Mouse (Mus musculus) liver, embryonic 12.5 days (tissue): ENCODE data around the gene Prss23. TPM values are rescaled to one million over a fixed set of nuclear protein-coding genes. Genes with fewer than 3 reads are reported as not detected.

Experiments used
- ATAC-seq: fragments of 200-750 bp; cut with Nextera tagmentation; 2 replicates; pipeline ENCODE4 v1.8.0; 2017; ENCODE audit warnings: moderate number of reproducible peaks, mild to moderate bottlenecking, moderate library complexity
- H3K27ac ChIP-seq: fragments of 300-500 bp; sonication (generic); 2 replicates; pipeline ENCODE4 v1.5.1; 2016; ENCODE audit warnings: mild to moderate bottlenecking
- H3K27me3 ChIP-seq: fragments of 300-500 bp; sonication (generic); replicated peaks from 2 replicates; pipeline ENCODE4 v1.6.1; 2016; ENCODE audit warnings: mild to moderate bottlenecking, moderate library complexity
- H3K36me3 ChIP-seq: fragments of 300-500 bp; sonication (generic); 2 replicates; pipeline ENCODE4 v1.6.1; 2016; ENCODE audit warnings: mild to moderate bottlenecking, moderate library complexity
- H3K4me1 ChIP-seq: fragments of 300-500 bp; sonication (generic); 2 replicates; pipeline ENCODE4 v1.6.1; 2016
- H3K4me2 ChIP-seq: fragments of 300-500 bp; sonication (generic); 2 replicates; pipeline ENCODE4 v1.6.1; 2016; ENCODE audit warnings: mild to moderate bottlenecking, moderate library complexity
- H3K4me3 ChIP-seq: fragments of 300-500 bp; sonication (generic); 2 replicates; pipeline ENCODE4 v1.5.1; 2016; ENCODE audit warnings: mild to moderate bottlenecking, moderate library complexity
- H3K9ac ChIP-seq: fragments of 300-500 bp; sonication (generic); 2 replicates; pipeline ENCODE4 v1.6.1; 2016; ENCODE audit warnings: mild to moderate bottlenecking, moderate library complexity
- H3K9me3 ChIP-seq: fragments of 300-500 bp; sonication (generic); replicated peaks from 2 replicates; pipeline ENCODE4 v1.6.1; 2016; ENCODE audit warnings: mild to moderate bottlenecking, moderate library complexity
- WGBS: fragments of 180-500 bp; shearing (Covaris S2); methylation state at CpG from one replicate; pipeline ENCODE4 v1.1.7; 2016; ENCODE audit not compliant: insufficient replicate concordance; 5-methylcytosine and 5-hydroxymethylcytosine counted together
- polyA plus RNA-seq: library from polyadenylated mRNA; unstranded; fragments of >200 nt; fragmentation: Nextera tagmentation; extraction: Ambion mirVana; gene quantifications from 2 replicates; pipeline ENCODE4 v1.2.1, GENCODE M21; 2016

Gene Prss23
- 5.4 and 6.2 TPM in 2 replicates for polyA plus RNA-seq

- H3K4me1 ChIP-seq: 0 out of 2 replicates have a peak, but pooled peaks cover 11% of the 10 kb centered on the region
- no peaks in the 10 kb centered on the region for H3K27me3 ChIP-seq
- no peaks in the 10 kb centered on the region for H3K9me3 ChIP-seq
- no peak within 1 kb of the TSS for H3K9ac ChIP-seq
- no peaks in the 10 kb centered on the region for H3K36me3 ChIP-seq
- ATAC-seq: no peak
- H3K27ac ChIP-seq: no peak within 1 kb of the TSS
- no peak within 1 kb of the TSS for H3K4me3 ChIP-seq
- WGBS: 46% methylated on average over 16 of the region's 16 CpGs
- no peak within 1 kb of the TSS for H3K4me2 ChIP-seq
Measured at GRCm38 (mm10) chr7:89526731-89527429, at the start of gene Prss23. TSS of gene Prss23 (minus strand) at chr7:89527187.

GRCm38 (mm10) chr7:89576127-89576526, 49.1 kb upstream of the Prss23 start:
- ATAC-seq: no peak
- Histone ChIP-seq H3K4me1 (no peaks in the 10 kb centered on the region), H3K27ac (no peak overlapping the region), H3K4me3 (no peak overlapping the region), H3K27me3 (no peaks in the 10 kb centered on the region), H3K4me2 (no peak overlapping the region), H3K9me3 (no peaks in the 10 kb centered on the region), H3K9ac (no peak overlapping the region), H3K36me3 (no peaks in the 10 kb centered on the region)
- 77% methylated on average over 3 of the region's 3 CpGs for WGBS

- no peaks in the 10 kb centered on the region for H3K27me3 ChIP-seq
- H3K9me3 ChIP-seq: no peaks in the 10 kb centered on the region
- H3K27ac ChIP-seq: no peak overlapping the region
- H3K4me2 ChIP-seq: no peak overlapping the region
- no peaks in the 10 kb centered on the region for H3K36me3 ChIP-seq
- H3K4me3 ChIP-seq: no peak overlapping the region
- no peak for ATAC-seq
- WGBS: 78% methylated on average over 2 of the region's 2 CpGs
- no peaks in the 10 kb centered on the region for H3K4me1 ChIP-seq
- no peak overlapping the region for H3K9ac ChIP-seq
Measured at GRCm38 (mm10) chr7:89564569-89564968, 37.6 kb upstream of the Prss23 start.

- no peaks in the 10 kb centered on the region for H3K4me1 ChIP-seq
- no peaks in the 10 kb centered on the region for H3K36me3 ChIP-seq
- no peak overlapping the region for H3K4me2 ChIP-seq
- no peak overlapping the region for H3K27ac ChIP-seq
- no peak for ATAC-seq
- no peaks in the 10 kb centered on the region for H3K27me3 ChIP-seq
- WGBS: 86% methylated on average over 2 of the region's 2 CpGs
- H3K9me3 ChIP-seq: no peaks in the 10 kb centered on the region
- H3K4me3 ChIP-seq: no peak overlapping the region
- no peak overlapping the region for H3K9ac ChIP-seq
Measured at GRCm38 (mm10) chr7:89563501-89563900, 36.5 kb upstream of the Prss23 start.

GRCm38 (mm10) chr7:89562140-89562539, 35.2 kb upstream of the Prss23 start:
- no peaks in the 10 kb centered on the region for H3K36me3 ChIP-seq
- 61% methylated on average over 2 of the region's 2 CpGs for WGBS
- no peaks in the 10 kb centered on the region for H3K9me3 ChIP-seq
- H3K4me1 ChIP-seq: no peaks in the 10 kb centered on the region
- no peak overlapping the region for H3K4me2 ChIP-seq
- no peaks in the 10 kb centered on the region for H3K27me3 ChIP-seq
- H3K4me3 ChIP-seq: no peak overlapping the region
- H3K9ac ChIP-seq: no peak overlapping the region
- ATAC-seq: no peak
- no peak overlapping the region for H3K27ac ChIP-seq

GRCm38 (mm10) chr7:89560939-89561338, 34.0 kb upstream of the Prss23 start:
- H3K9me3 ChIP-seq: no peaks in the 10 kb centered on the region
- no peak for ATAC-seq
- H3K4me2 ChIP-seq: no peak overlapping the region
- H3K27me3 ChIP-seq: no peaks in the 10 kb centered on the region
- no peak overlapping the region for H3K27ac ChIP-seq
- H3K36me3 ChIP-seq: no peaks in the 10 kb centered on the region
- no peak overlapping the region for H3K4me3 ChIP-seq
- H3K4me1 ChIP-seq: no peaks in the 10 kb centered on the region
- no peak overlapping the region for H3K9ac ChIP-seq
- WGBS: 54% methylated on average over 3 of the region's 3 CpGs

- Histone ChIP-seq H3K4me1 (no peaks in the 10 kb centered on the region), H3K4me2 (no peak overlapping the region), H3K9ac (no peak overlapping the region), H3K27ac (no peak overlapping the region), H3K9me3 (no peaks in the 10 kb centered on the region), H3K4me3 (no peak overlapping the region), H3K36me3 (no peaks in the 10 kb centered on the region), H3K27me3 (no peaks in the 10 kb centered on the region)
- no peak for ATAC-seq
- 52% methylated on average over 4 of the region's 4 CpGs for WGBS
Measured at GRCm38 (mm10) chr7:89559633-89560032, 32.6 kb upstream of the Prss23 start.

GRCm38 (mm10) chr7:89559105-89559504, 32.1 kb upstream of the Prss23 start:
- H3K4me2 ChIP-seq: no peak overlapping the region
- H3K9ac ChIP-seq: no peak overlapping the region
- H3K4me1 ChIP-seq: no peaks in the 10 kb centered on the region
- H3K4me3 ChIP-seq: no peak overlapping the region
- no peaks in the 10 kb centered on the region for H3K36me3 ChIP-seq
- 75% methylated on average over 4 of the region's 4 CpGs for WGBS
- no peaks in the 10 kb centered on the region for H3K27me3 ChIP-seq
- no peak for ATAC-seq
- H3K9me3 ChIP-seq: no peaks in the 10 kb centered on the region
- H3K27ac ChIP-seq: no peak overlapping the region

- no peaks in the 10 kb centered on the region for H3K36me3 ChIP-seq
- H3K27me3 ChIP-seq: no peaks in the 10 kb centered on the region
- no peak overlapping the region for H3K4me2 ChIP-seq
- no peak overlapping the region for H3K4me3 ChIP-seq
- no peak for ATAC-seq
- no peaks in the 10 kb centered on the region for H3K9me3 ChIP-seq
- H3K27ac ChIP-seq: no peak overlapping the region
- H3K4me1 ChIP-seq: no peaks in the 10 kb centered on the region
- WGBS: 71% methylated on average over 11 of the region's 11 CpGs
- no peak overlapping the region for H3K9ac ChIP-seq
Measured at GRCm38 (mm10) chr7:89558446-89559039, 31.6 kb upstream of the Prss23 start.

- H3K27ac ChIP-seq: no peak overlapping the region
- no peak overlapping the region for H3K9ac ChIP-seq
- H3K4me3 ChIP-seq: no peak overlapping the region
- no peaks in the 10 kb centered on the region for H3K9me3 ChIP-seq
- H3K27me3 ChIP-seq: no peaks in the 10 kb centered on the region
- no peak for ATAC-seq
- 69% methylated on average over 5 of the region's 5 CpGs for WGBS
- no peak overlapping the region for H3K4me2 ChIP-seq
- no peaks in the 10 kb centered on the region for H3K4me1 ChIP-seq
- no peaks in the 10 kb centered on the region for H3K36me3 ChIP-seq
Measured at GRCm38 (mm10) chr7:89557056-89557455, 30.1 kb upstream of the Prss23 start.

- WGBS: 73% methylated on average over 4 of the region's 4 CpGs
- no peak overlapping the region for H3K4me3 ChIP-seq
- no peak for ATAC-seq
- H3K27me3 ChIP-seq: no peaks in the 10 kb centered on the region
- no peaks in the 10 kb centered on the region for H3K36me3 ChIP-seq
- H3K9me3 ChIP-seq: no peaks in the 10 kb centered on the region
- no peak overlapping the region for H3K27ac ChIP-seq
- no peak overlapping the region for H3K9ac ChIP-seq
- H3K4me2 ChIP-seq: no peak overlapping the region
- H3K4me1 ChIP-seq: no peaks in the 10 kb centered on the region
Measured at GRCm38 (mm10) chr7:89556652-89557051, 29.7 kb upstream of the Prss23 start.

- Histone ChIP-seq H3K36me3 (no peaks in the 10 kb centered on the region), H3K9ac (no peak overlapping the region)
- no peak for ATAC-seq
Measured at GRCm38 (mm10) chr7:89555170-89555569, 28.2 kb upstream of the Prss23 start.

More at GRCm38 (mm10) chr7:89555170-89555569, 28.2 kb upstream of the Prss23 start:
- H3K27me3 ChIP-seq: no peaks in the 10 kb centered on the region
- no peaks in the 10 kb centered on the region for H3K4me1 ChIP-seq
- H3K4me3 ChIP-seq: no peak overlapping the region
- H3K4me2 ChIP-seq: no peak overlapping the region
- H3K9me3 ChIP-seq: no peaks in the 10 kb centered on the region
- H3K27ac ChIP-seq: no peak overlapping the region
- WGBS: 67% methylated on average over 4 of the region's 4 CpGs
